Mouse (Mus musculus) bone marrow, adult 2 months (tissue): ENCODE results near the gene Cnot2.

Experiments used
- CTCF ChIP-seq: fragments of 200-500 bp; IDR thresholded peaks from 2 replicates; pipeline ENCODE4 v1.5.1; 2011; ENCODE audit warnings: low read length, control low read depth; ENCODE audit not compliant: control insufficient read depth, insufficient read depth
- POLR2A ChIP-seq: fragments of 200-500 bp; IDR thresholded peaks from 2 replicates; pipeline ENCODE4 v1.6.1; 2011; ENCODE audit warnings: low read depth, mild to moderate bottlenecking, control low read depth, low read length, borderline replicate concordance; ENCODE audit not compliant: control insufficient read depth

- TF ChIP-seq CTCF: no peak
- no peak for TF ChIP-seq POLR2A
These were observed 16.3 kb downstream of the Cnot2 start for GRCm38 (mm10) chr10:116564828-116565602.
